Mouse (Mus musculus) hindbrain, postnatal 0 days (tissue): ENCODE measurements at regions not wholly inside any gene's neighbourhood (a gene's known extent, or its start where the extent isn't known, plus 50 kb on each side); places are given as distances from the start of the nearest gene placed in this dataset.

ENCODE experiments used
- ATAC-seq: fragments of 200-750 bp; cut with Nextera tagmentation; 2 replicates; pipeline ENCODE4 v1.8.0; 2017; ENCODE audit warnings: mild to moderate bottlenecking, moderate TSS enrichment, moderate library complexity
- DNase-seq: peaks from one replicate; pipeline ENCODE4 v3.0.0-alpha.2; 2015; ENCODE audit warnings: low spot score
- H3K27ac ChIP-seq: fragments of 300-500 bp; sonication (generic); 2 replicates; pipeline ENCODE4 v1.5.1; 2014; ENCODE audit warnings: mild to moderate bottlenecking
- H3K27me3 ChIP-seq: fragments of 300-500 bp; sonication (generic); 2 replicates; pipeline ENCODE4 v1.6.1; 2014; ENCODE audit warnings: low read length, mixed read lengths; ENCODE audit not compliant: insufficient read depth
- H3K36me3 ChIP-seq: fragments of 300-500 bp; sonication (generic); 2 replicates; pipeline ENCODE4 v1.6.1; 2014; ENCODE audit warnings: low read length, mixed read lengths; ENCODE audit not compliant: insufficient read depth
- H3K4me1 ChIP-seq: fragments of 300-500 bp; sonication (generic); 2 replicates; pipeline ENCODE4 v1.6.1; 2014; ENCODE audit warnings: antibody characterized with exemption, low read length, mixed read lengths; ENCODE audit not compliant: insufficient read depth
- H3K4me2 ChIP-seq: fragments of 300-500 bp; sonication (generic); 2 replicates; pipeline ENCODE4 v1.6.1; 2014; ENCODE audit warnings: low read depth, mild to moderate bottlenecking, low read length, moderate library complexity, mixed read lengths
- H3K4me3 ChIP-seq: fragments of 300-500 bp; sonication (generic); 2 replicates; pipeline ENCODE4 v1.5.1; 2014; ENCODE audit warnings: low read length
- H3K9ac ChIP-seq: fragments of 300-500 bp; sonication (generic); replicated peaks from 2 replicates; pipeline ENCODE4 v1.6.1; 2014; ENCODE audit warnings: mild to moderate bottlenecking, low read length, moderate library complexity, mixed read lengths
- H3K9me3 ChIP-seq: fragments of 300-500 bp; sonication (generic); 2 replicates; pipeline ENCODE4 v1.6.1; 2016; ENCODE audit warnings: low read length, mixed read lengths
- CTCF ChIP-seq: IDR thresholded peaks from 2 replicates; pipeline ENCODE4 v1.5.1; 2016; ENCODE audit warnings: antibody characterized with exemption, control low read depth, low read depth
- WGBS: fragments of 180-500 bp; shearing (Covaris S2); extraction: QIAGEN DNeasy Blood & Tissue Kit; methylation state at CpG from one replicate; pipeline ENCODE4 v1.1.7; 2014; 5-methylcytosine and 5-hydroxymethylcytosine counted together

DNA sequence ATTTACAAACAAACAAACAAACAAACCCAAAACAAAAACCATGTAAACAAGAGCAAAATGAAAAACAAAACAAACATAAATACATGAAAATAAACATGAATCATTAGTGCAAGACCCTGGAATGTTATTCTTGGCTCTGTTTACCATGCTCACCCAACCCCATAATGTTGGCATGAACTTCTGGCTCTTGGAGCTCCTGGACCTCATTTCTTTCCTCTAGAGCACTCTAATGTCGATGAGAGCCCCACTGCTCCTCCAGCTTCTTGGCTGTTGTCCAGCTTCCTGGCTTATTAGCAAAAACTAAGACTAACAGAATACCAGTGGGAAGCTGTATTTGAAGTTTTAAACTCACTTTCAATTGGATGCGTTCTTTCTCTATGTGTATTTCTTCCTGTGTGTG lies 81.3 kb upstream of the Gm21830 start:
- H3K9me3 ChIP-seq: no peaks in the 10 kb centered on the region
- H3K27me3 ChIP-seq: no peaks in the 10 kb centered on the region
- H3K4me2 ChIP-seq: no peak overlapping the region
- no peaks in the 10 kb centered on the region for H3K36me3 ChIP-seq
- WGBS: 38% methylated on average over 2 of the region's 2 CpGs
- ATAC-seq (peak; percentile 86), DNase-seq (peak; percentile 86)
- no peak overlapping the region for H3K27ac ChIP-seq
- H3K9ac ChIP-seq: no peak overlapping the region
- no peak overlapping the region for H3K4me3 ChIP-seq
- peaks cover 4% of the 10 kb centered on the region; the same call in 1 of the 2 replicates for H3K4me1 ChIP-seq
- TF ChIP-seq CTCF: no peak

DNA sequence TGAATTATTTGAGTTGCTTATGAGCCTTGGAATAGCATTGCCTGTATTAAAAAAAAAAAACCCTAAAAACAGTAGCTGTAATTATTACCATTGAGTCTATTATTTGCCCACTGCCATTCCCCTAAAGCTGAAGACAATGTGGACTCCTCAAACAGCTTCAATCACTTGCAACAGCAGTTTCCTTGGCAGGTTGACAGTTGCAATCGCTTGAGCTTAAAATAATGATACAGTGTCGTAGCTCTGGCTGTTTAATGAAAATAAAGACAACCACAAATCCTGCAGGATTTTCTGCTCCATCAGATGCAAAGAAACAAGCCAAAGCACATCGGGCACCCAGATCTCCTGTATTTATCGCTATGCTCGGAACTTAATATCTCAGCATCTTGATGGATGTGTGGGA lies 68.8 kb upstream of the Gm21830 start:
- peak overlapping the region; percentile 23; the same call in 1 of the 2 replicates for H3K4me2 ChIP-seq
- no peaks in the 10 kb centered on the region for H3K27me3 ChIP-seq

More for the DNA sequence above, 68.8 kb upstream of the Gm21830 start:
- DNase-seq: peak; percentile 54
- Histone ChIP-seq H3K4me1 (no peaks in the 10 kb centered on the region), H3K9me3 (no peaks in the 10 kb centered on the region), H3K27ac (no peak overlapping the region), H3K4me3 (no peak overlapping the region), H3K9ac (no peak overlapping the region), H3K36me3 (no peaks in the 10 kb centered on the region)
- ATAC-seq: no peak
- TF ChIP-seq CTCF: no peak
- WGBS: 44% methylated on average over 5 of the region's 5 CpGs
